Mouse (Mus musculus) olfactory bulb, adult 2 months (tissue): Measurements from ENCODE around the gene Sp140. TPM values are rescaled to one million over a fixed set of nuclear protein-coding genes. Genes with fewer than 3 reads are reported as not detected.
"Not testable (repeated sequence)": the region's sequence is repeated elsewhere in the genome, so short reads cannot be mapped to it uniquely, and the experiment has no call there.

ENCODE experiments used
- H3K27ac ChIP-seq: fragments of 200-500 bp; 2 replicates; pipeline ENCODE4 v1.5.1; 2012; ENCODE audit warnings: low read depth, low read length; ENCODE audit not compliant: insufficient read depth
- H3K4me1 ChIP-seq: fragments of 200-500 bp; 2 replicates; pipeline ENCODE4 v1.6.1; 2012; ENCODE audit warnings: low read length; ENCODE audit not compliant: control insufficient read depth, insufficient read depth
- H3K4me3 ChIP-seq: fragments of 200-500 bp; 2 replicates; pipeline ENCODE4 v1.5.1; 2012; ENCODE audit warnings: mild to moderate bottlenecking, low read depth, low read length, moderate library complexity; ENCODE audit not compliant: insufficient read depth
- WGBS: fragments of 180-500 bp; shearing (Covaris S2); methylation state at CpG from one replicate; pipeline ENCODE4 v1.1.7; 2018; 5-methylcytosine and 5-hydroxymethylcytosine counted together
- polyA plus RNA-seq: library from polyadenylated mRNA; stranded (reverse); fragments of >200 nt; gene quantifications from 2 replicates; pipeline ENCODE4 v1.2.4, GENCODE M21; 2012; ENCODE audit warnings: low replicate concordance; ENCODE audit not compliant: missing spikeins, insufficient read depth, insufficient read length

Sp140 gene
- polyA plus RNA-seq, 1 experiment = not detected

DNA sequence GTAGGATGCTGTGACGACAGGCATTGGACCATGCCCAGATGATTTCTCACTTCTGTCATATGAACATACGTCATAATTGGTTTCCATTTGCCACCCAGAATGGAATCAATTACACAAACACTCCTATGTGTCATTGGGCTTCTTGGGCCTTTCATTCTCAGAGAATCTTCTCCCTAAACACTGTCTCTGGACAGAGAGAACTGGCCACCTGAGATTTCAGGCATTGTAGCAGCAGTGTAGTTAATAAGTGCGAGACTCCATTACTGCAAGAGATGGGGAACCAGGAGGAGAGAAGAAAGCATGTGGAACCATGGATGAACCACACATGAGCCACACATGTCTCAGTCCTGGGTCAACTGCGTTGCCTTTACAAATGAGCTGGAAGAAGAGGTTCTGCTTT lies 8.2 kb downstream of the Sp140 start:
- H3K4me3 ChIP-seq, H3K27ac ChIP-seq, H3K4me1 ChIP-seq: not testable (repeated sequence)
- WGBS = 86% methylated on average over 4 of the region's 4 CpGs

DNA sequence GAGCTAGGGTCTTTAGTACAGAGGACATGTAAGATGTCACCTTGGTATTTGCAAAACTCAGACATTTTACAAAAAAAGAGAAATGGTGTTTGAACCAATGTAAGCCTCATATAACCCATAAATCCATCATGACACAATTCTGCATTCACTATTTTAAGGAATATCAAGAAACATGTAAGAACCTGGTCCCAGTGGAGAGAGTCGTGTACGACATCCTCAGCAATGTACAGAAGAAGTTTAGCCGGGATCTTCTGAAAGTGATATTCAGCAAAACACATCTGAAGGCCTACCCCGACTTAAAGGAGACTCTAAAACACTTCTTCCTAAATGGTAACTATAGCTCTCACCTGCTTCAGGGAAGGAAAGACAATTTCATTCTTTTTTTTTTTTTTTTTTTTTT lies 10.4 kb downstream of the Sp140 start:
- no CpG with 5 or more reads among the region's 4 CpGs for WGBS
- not testable (repeated sequence) for H3K4me1 ChIP-seq, H3K27ac ChIP-seq, H3K4me3 ChIP-seq

DNA sequence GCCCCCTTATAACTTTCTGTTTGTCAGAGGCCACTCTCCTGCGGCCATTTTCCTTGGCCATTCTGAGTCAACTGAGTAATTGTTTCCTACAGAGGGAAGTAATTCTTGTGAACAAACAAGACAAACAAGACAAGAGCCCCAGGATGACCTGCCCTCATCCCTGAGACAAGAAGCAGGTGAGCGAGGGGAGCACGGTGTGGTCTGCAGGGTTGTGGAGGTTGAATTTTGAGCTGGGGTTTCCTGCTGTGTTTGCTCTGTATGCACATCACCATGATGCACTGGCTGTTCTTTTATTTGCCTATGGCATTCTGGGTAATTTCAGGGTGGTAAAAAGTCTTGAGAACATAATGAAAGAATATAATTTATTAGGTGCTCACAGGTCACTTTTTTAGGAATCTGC lies 14.9 kb downstream of the Sp140 start:
- 94% methylated on average over 3 of the region's 3 CpGs for WGBS
- H3K4me1 ChIP-seq = not testable (repeated sequence)

DNA sequence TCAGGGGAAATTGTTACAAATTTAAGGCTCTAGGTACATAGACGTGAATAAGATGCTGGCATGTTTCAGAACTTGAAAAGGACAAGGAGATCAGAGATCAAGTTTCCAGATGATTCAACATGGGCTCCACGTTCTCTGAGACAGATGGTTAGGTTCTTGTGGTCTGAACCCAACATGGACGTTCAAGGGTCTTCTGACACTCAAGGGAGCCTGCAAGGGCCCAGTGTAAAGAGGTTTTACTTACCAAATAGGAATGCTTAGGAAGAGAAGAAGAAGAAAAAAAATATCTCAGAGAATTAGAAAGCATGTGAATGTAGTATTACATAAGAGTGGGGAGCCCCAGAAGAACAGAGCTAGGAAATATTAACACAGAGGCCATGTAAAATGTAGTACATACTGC lies 15.6 kb downstream of the Sp140 start:
- WGBS = 55% methylated on average over 3 of the region's 3 CpGs
- not testable (repeated sequence) for H3K27ac ChIP-seq, H3K4me3 ChIP-seq, H3K4me1 ChIP-seq

More for the DNA sequence above, 14.9 kb downstream of the Sp140 start:
- not testable (repeated sequence) for H3K4me3 ChIP-seq, H3K27ac ChIP-seq

DNA sequence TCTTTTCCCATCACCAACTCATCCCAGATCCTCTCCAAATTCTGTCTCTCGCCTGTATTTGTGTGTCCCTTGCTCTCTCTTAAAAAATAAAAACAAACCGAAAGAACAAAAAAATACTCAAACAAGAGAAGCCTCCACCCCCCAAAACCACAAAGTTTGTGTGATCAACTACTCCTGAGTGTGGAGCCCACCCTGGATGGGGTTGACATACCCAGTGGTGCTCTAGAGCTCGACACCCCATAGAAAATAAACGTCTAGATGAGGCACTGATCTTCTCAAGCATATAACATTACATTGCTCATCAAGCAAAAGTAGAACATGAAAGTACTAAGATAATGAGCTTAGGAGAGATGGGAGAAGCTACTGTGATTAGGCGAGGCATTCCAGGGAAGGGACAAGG lies 17.0 kb downstream of the Sp140 start:
- H3K27ac ChIP-seq, H3K4me1 ChIP-seq, H3K4me3 ChIP-seq: not testable (repeated sequence)
- 61% methylated on average over 4 of the region's 5 CpGs for WGBS

DNA sequence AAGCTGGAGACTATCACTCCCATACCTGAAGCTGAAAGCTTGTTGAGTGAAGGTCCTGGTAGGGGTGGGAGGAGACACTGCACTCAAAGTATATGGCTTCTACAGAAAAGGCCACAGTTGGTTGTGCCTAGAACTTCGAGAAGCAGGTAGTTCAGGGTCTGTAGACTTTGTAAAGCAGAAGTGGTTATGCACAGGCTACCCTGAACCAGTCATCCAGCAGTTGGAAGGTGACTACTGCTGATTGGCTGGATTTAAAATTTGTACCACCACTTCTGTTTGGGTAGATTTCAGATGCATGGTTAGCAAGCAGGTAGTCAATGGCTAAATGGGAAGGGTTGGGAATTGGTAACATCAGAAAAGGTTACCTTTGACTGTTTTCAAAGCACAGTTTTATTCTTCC lies 18.5 kb downstream of the Sp140 start:
- not testable (repeated sequence) for H3K4me1 ChIP-seq, H3K4me3 ChIP-seq, H3K27ac ChIP-seq
- WGBS = 32% methylated on average over 1 of the region's 1 CpGs

DNA sequence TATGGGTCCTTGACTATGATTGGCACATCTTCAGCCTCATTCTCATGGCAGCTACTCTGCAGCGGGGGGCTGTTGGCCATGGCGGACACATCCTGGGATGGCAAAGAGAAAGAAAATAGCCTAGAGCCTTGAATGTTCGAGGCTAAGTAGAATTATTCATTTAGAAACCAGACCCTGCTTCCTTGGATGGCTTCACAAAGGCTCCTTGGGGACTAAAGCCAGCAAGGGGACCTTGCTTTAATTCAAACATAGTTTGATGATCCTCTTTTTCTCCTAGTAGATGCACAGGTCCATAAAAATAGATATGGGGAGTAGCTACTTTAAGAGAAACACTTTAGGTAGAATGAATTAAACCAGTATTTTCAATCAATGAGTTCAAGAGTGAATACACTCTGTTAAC lies 36.8 kb downstream of the Sp140 start:
- H3K4me1 ChIP-seq, H3K4me3 ChIP-seq, H3K27ac ChIP-seq: not testable (repeated sequence)
- WGBS = 54% methylated on average over 3 of the region's 3 CpGs

DNA sequence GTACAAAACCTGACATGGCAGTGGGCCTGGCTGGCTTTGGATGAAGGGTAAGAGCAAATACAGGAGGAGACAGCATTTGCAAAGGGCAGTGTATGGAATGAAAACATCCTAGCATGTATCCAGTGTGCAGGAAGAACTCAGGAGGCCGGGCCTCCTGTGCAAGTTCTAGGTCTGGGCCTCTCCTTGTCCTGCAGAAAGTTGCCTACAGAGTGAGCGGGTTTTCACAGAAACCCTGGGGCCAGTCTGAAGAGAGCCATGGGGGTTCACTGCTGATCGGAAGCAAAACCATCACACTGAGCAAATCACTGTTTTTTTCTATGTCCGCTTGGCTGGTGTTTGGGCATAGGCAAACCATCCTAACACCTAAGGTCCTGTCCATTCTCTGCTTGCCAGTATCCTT lies 38.0 kb downstream of the Sp140 start:
- H3K4me1 ChIP-seq, H3K27ac ChIP-seq, H3K4me3 ChIP-seq: not testable (repeated sequence)
- 83% methylated on average over 4 of the region's 4 CpGs for WGBS

DNA sequence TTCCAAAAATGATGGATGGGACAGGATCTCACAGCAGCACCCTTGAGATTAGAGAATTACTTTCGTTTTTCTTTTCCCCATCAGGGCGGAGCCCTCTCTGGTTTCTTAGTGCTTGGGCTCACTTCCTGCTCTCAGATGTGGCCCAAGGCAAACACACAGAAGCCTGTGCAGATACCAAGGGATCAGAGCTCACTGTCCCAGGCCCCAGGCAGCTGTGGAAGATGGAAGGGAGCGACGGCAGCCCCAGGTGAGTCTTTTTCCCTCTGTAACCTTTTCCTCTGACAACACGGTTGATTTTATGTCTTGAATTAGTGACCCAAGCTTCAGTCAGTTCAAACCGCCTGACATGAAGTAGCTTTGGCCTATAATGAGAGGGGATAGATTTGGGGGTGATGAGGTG lies 49.7 kb downstream of the Sp140 start, which contains the start of gene Sp100:
Sp100 (plus strand) TSS at position 108 of the 400 bp plus-strand sequence.
- H3K4me3 ChIP-seq = peak within 1 kb of the TSS; percentile 24; the same call in 1 of the 2 replicates
- 80% methylated on average over 6 of the region's 6 CpGs for WGBS
- H3K4me1 ChIP-seq, H3K27ac ChIP-seq: not testable (repeated sequence)

DNA sequence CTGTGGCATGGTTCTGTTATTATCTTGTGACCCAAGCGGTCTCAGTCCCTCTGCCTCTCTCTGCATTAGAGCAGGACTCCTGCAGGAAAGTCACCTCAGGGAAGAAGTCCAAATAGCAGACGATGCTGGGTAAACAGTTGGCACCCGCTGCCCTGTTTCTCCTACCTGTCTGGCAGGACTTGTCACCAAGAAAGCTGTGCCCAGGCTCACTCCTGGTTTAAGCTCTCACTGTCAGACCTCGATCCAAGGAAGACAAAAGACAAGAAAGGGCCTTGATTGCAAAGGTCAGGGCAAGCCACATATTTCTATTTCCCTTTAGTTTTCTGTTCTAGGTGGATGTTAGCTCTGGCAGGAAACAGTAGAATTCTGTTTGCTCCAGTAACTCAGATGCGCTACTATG lies 50.3 kb downstream of the Sp140 start:
- not testable (repeated sequence) for H3K4me1 ChIP-seq, H3K27ac ChIP-seq, H3K4me3 ChIP-seq
- 69% methylated on average over 4 of the region's 5 CpGs for WGBS

DNA sequence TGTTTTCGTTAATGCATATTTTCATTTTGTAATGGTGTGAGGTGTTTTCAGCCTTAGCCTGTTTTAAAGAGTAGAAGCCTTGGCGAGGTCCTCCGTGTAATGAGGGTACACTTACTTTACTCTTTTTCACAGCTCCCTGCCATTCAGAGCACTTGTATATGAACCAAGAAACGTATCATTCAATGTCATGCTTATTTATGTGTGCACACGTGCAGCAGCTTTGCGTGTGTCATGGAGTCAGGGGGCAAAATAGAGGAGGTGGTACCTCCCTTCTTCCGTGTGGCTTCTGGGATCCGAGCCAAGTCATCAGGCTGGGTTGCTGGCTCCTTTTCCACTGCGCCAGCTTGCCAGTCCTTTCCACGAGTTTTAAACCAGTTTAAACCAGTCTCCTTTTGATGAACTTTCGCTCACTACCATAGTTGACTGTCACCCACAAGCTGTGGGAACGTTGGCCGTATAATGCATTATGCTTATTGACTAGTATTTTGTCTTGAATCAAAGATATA lies 51.6 kb downstream of the Sp140 start:
- H3K4me3 ChIP-seq, H3K27ac ChIP-seq, H3K4me1 ChIP-seq: not testable (repeated sequence)
- WGBS = 48% methylated on average over 13 of the region's 13 CpGs

DNA sequence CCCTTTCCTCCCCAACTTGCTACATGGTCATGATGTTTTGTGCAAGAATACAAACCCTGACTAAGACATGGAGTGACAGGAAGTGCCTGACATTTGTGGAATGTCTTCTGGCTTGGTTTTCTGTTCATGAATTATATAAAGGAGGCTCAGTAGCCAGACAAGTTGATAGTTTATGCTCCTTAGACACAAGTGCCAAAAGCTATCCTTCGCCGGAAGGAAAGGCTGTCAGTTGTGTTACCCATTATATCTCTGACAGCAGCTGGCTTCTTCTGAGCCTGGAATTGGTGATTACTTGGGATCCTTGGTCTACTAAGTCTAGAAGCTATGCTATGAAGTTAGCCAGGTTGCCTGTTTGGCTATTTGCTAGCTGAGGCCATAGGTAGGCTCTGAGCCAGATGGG lies 57.0 kb downstream of the Sp140 start:
- 94% methylated on average over 2 of the region's 2 CpGs for WGBS
- not testable (repeated sequence) for H3K27ac ChIP-seq, H3K4me1 ChIP-seq, H3K4me3 ChIP-seq
